Mouse (Mus musculus) testis, adult 2 months (tissue): ENCODE results near the gene Hic1.

Experiments used
- CTCF ChIP-seq: fragments of 200-500 bp; IDR thresholded peaks from 2 replicates; pipeline ENCODE4 v1.5.1; 2012; ENCODE audit warnings: low read depth, mild to moderate bottlenecking, inconsistent platforms, low read length, moderate library complexity; ENCODE audit not compliant: control insufficient read depth, insufficient read depth, insufficient replicate concordance
- POLR2A ChIP-seq: fragments of 200-500 bp; IDR thresholded peaks from 2 replicates; pipeline ENCODE4 v1.6.1; 2012; ENCODE audit warnings: low read depth, mild to moderate bottlenecking, inconsistent platforms, low read length, moderate library complexity; ENCODE audit not compliant: control insufficient read depth

DNA sequence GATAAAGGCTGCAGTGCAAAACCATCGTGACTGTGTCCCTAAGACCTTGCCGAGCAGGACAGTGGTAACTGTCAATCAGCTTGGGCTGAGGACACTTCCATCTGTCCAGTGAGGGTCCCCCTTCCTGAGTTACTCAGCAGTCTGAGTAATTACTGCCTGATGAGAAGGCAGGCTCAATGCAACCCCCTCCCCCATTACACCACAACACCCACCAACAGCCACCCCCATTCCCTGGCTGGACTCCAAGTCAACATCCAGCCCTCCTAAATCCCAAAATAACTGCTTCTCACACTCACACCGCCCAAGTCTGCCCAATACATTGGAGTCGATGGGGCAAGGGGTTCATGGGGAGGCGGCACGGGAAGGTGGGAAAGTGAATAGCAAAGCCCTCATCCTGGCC, 22.5 kb upstream of the Hic1 start:
- TF ChIP-seq POLR2A (no peak), CTCF (no peak)
